Mouse (Mus musculus) olfactory bulb, adult 2 months (tissue): Measurements from ENCODE around the gene Vnn3.

Source experiments
- CTCF ChIP-seq: fragments of 200-500 bp; IDR thresholded peaks from 2 replicates; pipeline ENCODE4 v1.5.1; 2012; ENCODE audit warnings: low read depth, mild to moderate bottlenecking, low read length, moderate library complexity; ENCODE audit not compliant: insufficient read depth
- POLR2A ChIP-seq: fragments of 200-500 bp; IDR thresholded peaks from 2 replicates; pipeline ENCODE4 v1.6.1; 2012; ENCODE audit warnings: mild to moderate bottlenecking, low read depth, low read length, moderate library complexity; ENCODE audit not compliant: insufficient read depth

- TF ChIP-seq CTCF = no peak
- no peak for TF ChIP-seq POLR2A
These were observed at the start of gene Vnn3 for GRCm38 (mm10) chr10:23851228-23851912.
